Mouse (Mus musculus) kidney, postnatal 10 days (tissue): ENCODE measurements around the gene Bend4.

Experiments
- DNase-seq: peaks from one replicate; pipeline ENCODE4 v3.0.0; 2021; ENCODE audit warnings: mixed read lengths

The Bend4 gene

GRCm38 (mm10) chr5:67427443-67428360 lies at the start of gene Bend4:
Bend4 (minus strand) TSS chr5:67428310.
- DNase-seq: peak; percentile 85

- no peak for DNase-seq
Observed at GRCm38 (mm10) chr5:67473723-67474122, 45.6 kb upstream of the Bend4 start.

GRCm38 (mm10) chr5:67473094-67473493 lies 45.0 kb upstream of the Bend4 start:
- no peak for DNase-seq

- no peak for DNase-seq
Observed at GRCm38 (mm10) chr5:67466866-67467530, 38.9 kb upstream of the Bend4 start.

DNA sequence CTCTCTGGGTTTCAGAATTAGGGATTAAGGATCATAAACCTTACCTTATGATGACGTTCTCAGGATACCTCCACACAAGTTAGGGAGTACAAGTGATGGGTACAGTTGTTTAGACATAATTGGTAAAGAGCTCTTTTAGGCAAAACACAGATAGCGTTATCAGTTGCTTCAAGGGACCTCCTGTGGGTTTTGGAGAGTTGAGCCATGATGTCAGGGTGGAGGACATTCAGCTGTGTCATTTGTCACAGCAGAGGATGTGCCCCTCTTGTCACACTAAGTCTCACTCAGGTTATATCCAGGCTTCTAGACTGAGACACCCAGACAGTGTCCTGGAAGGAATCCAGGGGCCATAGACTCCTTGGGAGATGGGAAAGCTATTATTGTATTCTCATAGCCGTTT lies 36.8 kb upstream of the Bend4 start:
- no peak for DNase-seq

GRCm38 (mm10) chr5:67463636-67464035 lies 35.5 kb upstream of the Bend4 start:
- DNase-seq: no peak

DNA sequence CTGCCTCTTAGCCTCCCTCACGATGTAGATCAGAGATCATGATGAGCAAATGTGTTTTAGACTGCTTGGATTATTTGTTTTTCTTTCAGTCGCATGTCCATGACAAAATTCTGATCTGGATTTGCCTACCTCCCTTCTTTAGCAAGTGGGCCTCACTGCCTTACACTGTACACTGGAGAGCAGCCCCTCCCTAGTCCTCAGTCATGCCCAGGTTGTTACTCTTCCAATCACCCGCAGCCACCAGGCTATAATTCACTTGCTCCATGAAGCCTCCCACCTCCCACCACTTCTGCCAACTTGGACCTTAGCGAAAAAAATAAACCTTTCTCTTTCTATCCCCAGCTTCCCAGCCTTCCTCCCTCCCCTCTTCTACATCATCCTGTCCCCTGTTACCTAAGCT lies 34.2 kb upstream of the Bend4 start:
- DNase-seq: no peak

- DNase-seq: no peak
Observed at GRCm38 (mm10) chr5:67456841-67457240, 28.7 kb upstream of the Bend4 start.

DNA sequence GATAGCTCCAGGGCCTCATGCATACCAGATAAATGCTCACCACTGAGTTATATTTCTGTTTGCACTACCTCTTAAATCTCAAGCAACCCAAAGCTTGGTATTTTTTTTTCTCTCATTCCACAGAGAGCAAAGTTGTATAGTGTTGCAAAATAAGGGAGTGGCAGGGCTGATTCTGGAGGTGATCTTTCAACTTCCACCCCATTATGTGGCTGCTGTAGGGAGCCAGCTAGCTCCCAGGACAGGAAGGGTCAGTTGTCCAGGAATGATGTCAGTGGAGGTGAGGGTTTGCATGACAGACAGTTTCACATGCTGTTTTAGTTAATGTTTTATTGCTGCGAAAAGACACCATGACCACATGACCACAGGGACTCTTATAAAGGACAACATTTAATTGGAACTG lies 26.2 kb upstream of the Bend4 start:
- DNase-seq: no peak

DNA sequence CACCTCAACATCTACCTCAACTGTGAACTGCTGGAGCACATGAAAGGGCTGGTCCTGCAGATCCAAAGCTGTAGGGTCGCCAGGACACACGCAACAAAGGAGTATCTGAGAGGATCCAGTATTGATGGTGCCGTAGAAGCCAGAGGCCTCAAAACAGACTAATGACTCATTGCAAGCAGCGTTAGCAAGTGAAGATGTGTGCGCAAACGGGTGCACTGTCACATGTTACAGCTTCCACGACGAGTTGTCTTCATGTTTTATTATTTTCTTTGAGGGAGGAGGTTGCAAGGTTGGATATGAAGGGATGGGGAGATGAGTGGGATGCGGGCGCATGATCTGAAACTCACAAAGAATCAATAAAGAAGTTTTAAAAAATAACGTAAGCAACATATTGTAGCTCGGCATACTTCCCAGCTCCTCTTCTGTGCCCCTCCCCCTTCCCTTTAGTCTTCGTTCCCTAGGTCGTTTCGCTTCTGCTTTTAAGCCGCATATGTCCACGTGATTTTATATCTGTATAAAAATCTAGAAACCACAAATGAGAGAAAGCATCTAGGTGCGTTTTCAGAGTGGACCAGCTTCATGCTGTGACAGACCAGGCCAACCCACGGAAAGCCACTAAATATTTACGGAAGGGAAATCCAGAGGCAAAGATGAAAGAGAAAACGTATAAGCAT lies 22.0 kb upstream of the Bend4 start:
- no peak for DNase-seq

DNA sequence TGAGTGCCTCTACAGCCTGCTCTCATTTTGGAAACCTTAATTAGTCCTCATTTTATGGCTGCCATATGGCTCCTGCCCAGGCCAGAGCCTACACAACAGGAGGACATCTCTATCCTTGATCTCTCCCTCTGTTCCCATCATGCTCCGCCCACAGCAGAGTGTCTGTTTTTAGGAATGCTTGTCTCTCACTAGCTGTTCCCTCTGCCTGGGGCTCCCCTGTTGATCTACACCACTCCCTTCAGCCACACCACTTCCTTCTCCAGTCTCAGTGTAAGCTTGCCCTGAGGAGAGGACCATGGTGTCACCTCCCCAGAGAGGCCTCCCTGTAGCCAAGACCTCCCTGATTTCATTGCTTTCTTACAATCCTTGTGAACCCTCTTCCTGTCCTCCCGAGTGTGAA lies 18.4 kb upstream of the Bend4 start:
- no peak for DNase-seq

DNA sequence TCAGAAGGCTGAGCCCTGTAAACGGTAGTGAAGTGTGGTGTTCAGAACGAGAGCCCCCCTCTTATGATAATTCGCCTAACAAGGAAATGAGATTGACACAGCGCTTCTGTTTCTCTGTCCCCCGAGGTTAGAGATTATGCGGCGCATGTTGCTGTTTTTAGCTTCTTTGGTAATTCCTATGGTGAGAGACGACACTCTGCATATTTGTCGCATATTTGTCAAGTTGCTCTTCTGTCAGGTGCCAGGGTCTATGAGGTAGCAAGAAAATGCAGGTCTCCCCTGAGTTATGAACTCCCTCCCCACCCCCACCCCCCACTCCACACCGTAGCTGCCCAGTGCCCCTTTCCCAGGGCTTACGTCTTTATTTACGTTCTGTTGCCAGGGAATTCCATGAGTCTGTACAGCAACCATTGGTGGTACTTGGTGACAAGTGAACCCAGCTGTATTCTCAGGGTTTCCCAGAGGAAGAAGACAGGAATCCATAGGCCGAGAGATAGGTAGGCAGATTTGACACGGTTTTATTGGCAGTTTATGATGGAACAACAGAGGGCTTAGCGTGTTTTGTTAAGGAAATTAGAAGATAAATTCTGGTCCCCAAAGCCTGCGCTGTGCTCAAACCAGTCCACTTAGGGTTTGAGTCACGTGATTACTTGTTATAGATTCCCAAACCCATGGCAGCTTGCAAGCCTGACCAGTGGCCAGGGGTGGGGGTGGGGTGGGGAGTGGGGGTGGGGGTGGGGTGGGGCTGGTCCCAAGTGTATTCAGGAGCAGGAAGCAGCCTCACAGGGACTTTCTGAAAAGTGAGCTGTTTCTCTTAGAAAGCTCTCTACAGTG lies 16.3 kb upstream of the Bend4 start:
- DNase-seq: no peak

DNA sequence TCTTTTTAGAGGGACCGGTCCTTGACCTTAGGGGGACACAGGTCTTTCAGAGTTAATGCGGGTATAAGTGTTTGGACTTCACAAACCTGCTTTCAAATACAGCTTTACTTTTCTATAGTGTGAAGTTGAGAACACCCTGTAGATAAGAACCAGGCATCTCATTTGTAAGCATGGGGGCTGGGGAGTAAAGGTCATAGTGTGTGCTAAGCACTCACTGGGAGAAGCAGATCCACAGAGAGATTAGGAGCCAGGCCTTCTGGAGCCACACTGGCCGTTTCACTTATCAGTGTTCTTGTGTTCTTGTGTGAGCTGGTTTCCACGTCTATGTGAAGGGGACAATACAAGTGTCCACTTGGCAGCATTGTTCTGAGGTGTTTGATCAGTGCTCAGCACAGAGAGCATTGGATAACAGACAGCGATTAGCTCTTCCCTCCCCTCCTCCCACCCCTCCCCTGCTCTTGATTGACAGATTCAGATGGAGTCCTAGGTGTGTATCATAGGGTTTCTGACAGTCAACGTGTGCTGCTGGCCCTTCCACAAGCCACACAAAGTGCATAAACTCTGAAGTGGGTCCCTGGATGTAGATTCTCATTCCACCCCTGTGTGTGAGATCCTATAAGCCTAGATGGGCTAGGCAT lies 14.8 kb upstream of the Bend4 start:
- DNase-seq: no peak

DNA sequence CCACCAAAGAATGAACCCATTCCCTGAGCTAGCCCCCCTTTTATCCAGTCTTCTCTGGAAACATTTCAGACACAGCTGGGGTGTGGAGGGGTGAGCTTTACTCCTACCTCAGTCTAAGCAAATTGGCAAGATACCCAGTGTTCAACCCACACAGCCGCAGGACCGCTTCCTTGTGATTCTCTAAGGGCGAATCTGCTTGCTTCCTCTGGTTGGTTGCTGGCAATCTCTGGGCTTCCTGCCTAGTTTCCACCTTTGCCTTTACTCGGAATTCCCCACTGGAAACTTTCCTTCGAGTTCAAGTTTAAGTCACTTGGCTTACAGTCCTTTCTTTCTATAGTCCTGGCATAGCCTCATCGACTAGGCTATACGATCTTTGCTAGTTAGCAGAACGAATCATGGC lies 12.5 kb upstream of the Bend4 start:
- no peak for DNase-seq

DNA sequence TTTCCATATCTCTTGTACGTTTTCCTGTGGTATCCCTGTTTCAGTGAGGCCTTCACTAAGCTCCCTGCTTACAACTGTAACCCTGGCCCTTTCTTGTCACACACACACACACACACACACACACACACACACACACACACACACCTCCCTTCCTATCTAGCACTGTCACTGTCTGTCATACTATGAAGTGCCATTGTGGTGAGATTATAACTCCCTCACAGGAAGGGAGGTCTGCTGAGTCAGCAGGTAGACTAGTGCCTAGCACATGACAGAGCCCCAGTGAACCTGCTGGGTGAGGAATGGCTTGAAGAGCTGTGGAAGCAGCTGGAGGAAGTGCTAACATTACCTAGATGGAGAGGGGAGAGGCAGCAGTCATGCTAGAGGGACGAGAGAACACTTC lies 9.3 kb upstream of the Bend4 start:
- DNase-seq: peak; percentile 28

GRCm38 (mm10) chr5:67426478-67427442 lies 1.4 kb downstream of the Bend4 start:
- DNase-seq: peak; percentile 34

DNA sequence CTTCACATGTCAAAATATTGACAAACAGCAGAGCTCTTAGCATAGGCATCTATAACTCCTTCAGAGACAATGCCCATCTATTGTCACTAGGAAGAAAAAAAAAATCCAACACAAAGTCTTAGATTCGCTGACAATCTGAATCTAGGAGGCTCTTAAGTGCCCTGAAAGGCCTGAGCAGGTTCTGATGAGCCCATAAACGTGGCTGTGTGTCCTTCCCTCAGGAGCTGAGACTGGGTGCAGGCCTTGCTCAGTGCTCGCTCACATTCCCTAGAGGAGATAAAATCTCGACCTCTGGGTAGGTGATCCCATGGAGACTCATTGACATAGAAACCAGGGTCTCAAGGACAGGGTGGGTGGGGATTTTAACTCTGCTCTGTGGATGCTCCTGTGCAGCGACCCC lies 2.1 kb downstream of the Bend4 start:
- DNase-seq: no peak

GRCm38 (mm10) chr5:67424636-67425035 lies 3.5 kb downstream of the Bend4 start:
- DNase-seq: no peak

- DNase-seq: no peak
Observed at GRCm38 (mm10) chr5:67423963-67424362, 4.1 kb downstream of the Bend4 start.

GRCm38 (mm10) chr5:67423326-67423725 lies 4.8 kb downstream of the Bend4 start:
- no peak for DNase-seq

DNA sequence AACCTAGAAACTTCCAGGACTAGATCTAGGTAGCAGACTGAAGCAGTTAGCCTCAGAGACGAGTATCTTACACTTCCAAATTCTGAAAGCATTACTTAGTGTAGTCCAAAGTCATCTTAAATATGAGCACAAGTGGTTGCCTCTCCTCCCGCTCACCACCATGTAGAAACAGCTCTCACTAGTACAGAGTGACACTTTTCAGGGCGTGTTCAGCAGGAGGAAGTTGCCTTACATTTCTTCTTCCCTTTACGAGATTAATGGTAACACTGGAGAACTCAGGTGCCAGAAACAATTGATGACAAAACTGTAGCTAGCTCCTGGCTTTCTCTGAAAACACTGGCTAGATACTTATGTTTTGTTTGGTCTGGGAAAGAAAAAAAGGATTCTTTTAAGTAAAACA lies 8.7 kb downstream of the Bend4 start:
- no peak for DNase-seq
